Mouse (Mus musculus): ENCODE results near the gene Rasa4. TPM values are rescaled to one million over a fixed set of nuclear protein-coding genes. Genes with fewer than 3 reads are reported as not detected.
A peak's percentile ranks its signal among the peaks of the same experiment; 100 is the strongest.
"Not testable (repeated sequence)": the region's sequence is repeated elsewhere in the genome, so short reads cannot be mapped to it uniquely, and the experiment has no call there.

The Rasa4 gene
- total RNA-seq, 2 experiments from 2014 or later: 5.5 to 6.3 TPM

- peak in 1 of 2 experiments; percentile 50 for DNase-seq
- intact Hi-C loops (cut with DNase I): no loop called here
Measured at GRCm38 (mm10) chr5:136155399-136155798, 71.7 kb downstream of the Rasa4 start.

DNA sequence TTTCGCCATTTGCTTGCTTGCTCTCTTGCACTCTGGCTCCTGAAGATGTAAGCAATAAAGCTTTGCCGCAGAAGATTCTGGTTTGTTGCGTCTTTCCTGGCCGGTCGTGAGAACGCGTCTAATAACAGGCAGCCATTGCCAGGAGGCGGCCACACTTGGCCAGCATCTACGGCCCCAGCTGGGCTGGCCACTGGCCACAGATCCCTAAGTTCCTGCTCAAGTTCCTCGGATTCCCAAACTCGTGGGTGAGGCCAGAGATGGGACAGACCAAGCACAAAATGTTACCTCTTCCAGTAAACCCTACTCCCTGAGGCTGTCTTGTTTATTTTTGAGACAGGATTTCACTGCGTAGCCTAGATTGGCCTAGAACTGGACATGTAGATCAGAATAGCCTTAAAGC is 76.4 kb downstream of the Rasa4 start:
- intact Hi-C loops (cut with DNase I): not testable (repeated sequence)
- DNase-seq: peak; percentile 82

Small RNA genes within 50 kb of the gene (microRNA-seq; reads per million reads assigned to microRNA genes)
- 0 to 1.7 reads per million in 2 experiments for gene Mir7035

Other genes with a start within 250 kb of the Rasa4 start
- 100 to 1,000 TPM; 304 to 329 TPM for gene Hspb1, start 196.0 kb upstream of the Rasa4 start, total RNA-seq (2021)
- gene Ywhag, start 149.3 kb upstream of the Rasa4 start, total RNA-seq (2021): 100 to 1,000 TPM; 321 to 334 TPM
- gene Ssc4d, start 109.4 kb upstream of the Rasa4 start, total RNA-seq (2021): 1 to 10 TPM in 1 of 2 experiments, under 1 TPM in 1; 0.43 to 1.4 TPM
- gene Zp3, start 103.8 kb upstream of the Rasa4 start, total RNA-seq (2021): not detected
- 10 to 100 TPM in 1 of 2 experiments, 1 to 10 TPM in 1; 9.5 to 10.7 TPM for gene Dtx2, start 89.1 kb upstream of the Rasa4 start, total RNA-seq (2021)
- gene Upk3b, start 45.4 kb upstream of the Rasa4 start, total RNA-seq (2021): 10 to 100 TPM; 18.0 to 32.2 TPM
- not detected for gene Upk3bl, start 29.4 kb upstream of the Rasa4 start, total RNA-seq (2021)
- 10 to 100 TPM; 63.9 to 80.0 TPM for gene Polr2j, start 32.7 kb downstream of the Rasa4 start, total RNA-seq (2021)
- 1 to 10 TPM; 7.0 to 7.7 TPM for gene Lrwd1, start 52.2 kb downstream of the Rasa4 start, total RNA-seq (2021)
- 1 to 10 TPM; 6.1 to 7.1 TPM for gene Alkbh4, start 52.2 kb downstream of the Rasa4 start, total RNA-seq (2021)
- 1 to 10 TPM; 2.7 to 3.8 TPM for gene Orai2, start 86.8 kb downstream of the Rasa4 start, total RNA-seq (2021)
- 10 to 100 TPM; 24.4 to 25.6 TPM for gene Prkrip1, start 115.0 kb downstream of the Rasa4 start, total RNA-seq (2021)
- 1 to 10 TPM; 2.0 to 3.3 TPM for gene Sh2b2, start 162.6 kb downstream of the Rasa4 start, total RNA-seq (2021)